Mouse (Mus musculus): Measurements from ENCODE around the gene Hyal1. TPM values are rescaled to one million over a fixed set of nuclear protein-coding genes. Genes with fewer than 3 reads are reported as not detected.

The Hyal1 gene
- total RNA-seq, 2 experiments from 2014 or later = 6.0 to 8.5 TPM

GRCm38 (mm10) chr9:107542721-107543120 is 34.0 kb upstream of the Hyal1 start:
- Histone ChIP-seq H3K4me3 (peak overlapping the region; percentile 95), H3K27ac (peak overlapping the region; percentile 95; the same call in 1 of the 2 replicates)
- DNase-seq (ENCODE audit: extremely low spot score in 1 of 2, low spot score in 2 of 2) = no peak
- TF ChIP-seq CTCF (IDR thresholded peaks at IDR 0.05) = no peak
- intact Hi-C loops (cut with DNase I) = no loop called here

GRCm38 (mm10) chr9:107543299-107543698 is 33.4 kb upstream of the Hyal1 start:
- H3K4me3 ChIP-seq = no peak overlapping the region
- no peak for TF ChIP-seq CTCF (IDR thresholded peaks at IDR 0.05)
- no peak for DNase-seq (ENCODE audit: extremely low spot score in 1 of 2, low spot score in 2 of 2)
- H3K27ac ChIP-seq = no peak overlapping the region
- intact Hi-C loops (cut with DNase I) = no loop called here

DNA sequence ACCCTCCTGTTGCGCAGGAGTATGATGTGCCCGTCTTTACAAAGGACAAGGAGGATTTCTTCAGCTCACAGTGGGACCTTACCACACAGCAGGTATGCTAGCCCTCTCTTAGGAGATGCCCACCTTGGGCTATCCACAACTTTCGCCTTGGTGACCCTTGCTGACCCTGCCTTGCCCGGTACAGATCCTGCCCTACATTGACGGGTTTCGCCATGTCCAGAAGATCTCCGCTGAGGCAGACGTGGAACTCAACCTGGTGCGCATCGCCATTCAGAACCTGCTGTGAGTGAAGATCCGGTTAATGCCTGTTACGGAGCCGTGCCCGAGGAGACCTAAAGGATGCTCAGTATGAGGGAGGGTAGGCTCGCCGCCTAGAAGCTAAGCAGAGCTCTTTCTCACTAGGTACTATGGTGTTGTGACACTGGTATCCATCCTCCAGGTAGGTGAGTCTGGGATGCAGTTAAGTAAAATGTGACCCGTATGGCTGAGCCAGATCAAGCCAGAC is 32.5 kb upstream of the Hyal1 start:
- DNase-seq (ENCODE audit: extremely low spot score in 1 of 2, low spot score in 2 of 2) = no peak
- TF ChIP-seq CTCF (IDR thresholded peaks at IDR 0.05) = no peak
- Histone ChIP-seq H3K27ac (no peak overlapping the region), H3K4me3 (no peak overlapping the region)
- intact Hi-C loops (cut with DNase I) = no loop called here

DNA sequence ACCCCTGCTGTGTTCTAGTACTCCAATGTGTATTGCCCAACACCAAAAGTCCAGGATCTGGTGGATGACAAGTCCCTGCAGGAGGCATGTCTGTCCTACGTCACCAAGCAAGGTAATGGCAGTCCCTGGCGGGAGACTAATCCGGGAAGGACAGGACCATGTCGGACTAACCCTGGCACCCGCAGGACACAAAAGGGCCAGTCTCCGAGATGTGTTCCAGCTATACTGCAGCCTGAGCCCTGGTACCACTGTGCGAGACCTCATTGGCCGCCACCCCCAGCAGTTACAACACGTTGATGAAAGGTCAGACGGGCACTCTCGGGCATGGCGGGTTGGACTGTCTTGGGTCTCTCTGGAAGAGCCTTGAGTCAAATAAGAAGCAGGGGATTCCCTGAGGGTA is 32.0 kb upstream of the Hyal1 start:
- no peak for TF ChIP-seq CTCF (IDR thresholded peaks at IDR 0.05)
- DNase-seq (ENCODE audit: extremely low spot score in 1 of 2, low spot score in 2 of 2) = no peak
- intact Hi-C loops (cut with DNase I) = no loop called here
- Histone ChIP-seq H3K27ac (no peak overlapping the region), H3K4me3 (no peak overlapping the region)

DNA sequence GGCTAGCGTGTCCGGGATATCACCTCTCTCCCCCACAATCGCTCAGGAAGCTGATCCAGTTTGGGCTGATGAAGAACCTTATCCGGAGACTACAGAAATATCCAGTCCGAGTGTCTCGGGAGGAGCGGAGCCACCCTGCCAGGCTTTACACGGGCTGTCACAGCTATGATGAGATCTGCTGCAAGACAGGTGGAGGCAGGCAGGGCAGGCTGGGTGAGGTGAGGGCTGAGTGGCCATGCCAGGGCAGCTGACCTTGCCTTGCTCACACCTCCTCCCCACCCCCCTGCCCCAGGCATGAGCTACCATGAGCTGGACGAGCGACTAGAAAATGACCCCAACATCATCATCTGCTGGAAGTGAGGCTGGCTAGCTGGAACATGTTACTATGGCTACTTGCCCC is 31.5 kb upstream of the Hyal1 start:
- Histone ChIP-seq H3K4me3 (no peak overlapping the region), H3K27ac (no peak overlapping the region)
- DNase-seq (ENCODE audit: extremely low spot score in 1 of 2, low spot score in 2 of 2) = no peak
- no peak for TF ChIP-seq CTCF (IDR thresholded peaks at IDR 0.05)
- intact Hi-C loops (cut with DNase I) = no loop called here

- peak; percentile 96 for TF ChIP-seq CTCF (IDR thresholded peaks at IDR 0.05)
- DNase-seq (ENCODE audit: extremely low spot score in 1 of 2, low spot score in 2 of 2) = peak in 1 of 2 experiments; percentile 78
- intact Hi-C loops (cut with DNase I) = no loop called here
- Histone ChIP-seq H3K27ac (no peak overlapping the region), H3K4me3 (no peak overlapping the region)
Observed at GRCm38 (mm10) chr9:107545602-107546001, 31.1 kb upstream of the Hyal1 start.

- H3K4me3 ChIP-seq = peak within 1 kb of the TSS; percentile 41
- TF ChIP-seq CTCF (IDR thresholded peaks at IDR 0.05) = no peak
- intact Hi-C loops (cut with DNase I) = no loop called here
- H3K27ac ChIP-seq = peak within 1 kb of the TSS; percentile 13; the same call in 1 of the 2 replicates
- peak; percentile 84 to 88 for DNase-seq (ENCODE audit: extremely low spot score in 1 of 2, low spot score in 2 of 2)
Observed at GRCm38 (mm10) chr9:107547026-107547425, 29.7 kb upstream of the Hyal1 start, which contains the start of gene Zmynd10. Gene Zmynd10 (plus strand): TSS chr9:107547298.

DNA sequence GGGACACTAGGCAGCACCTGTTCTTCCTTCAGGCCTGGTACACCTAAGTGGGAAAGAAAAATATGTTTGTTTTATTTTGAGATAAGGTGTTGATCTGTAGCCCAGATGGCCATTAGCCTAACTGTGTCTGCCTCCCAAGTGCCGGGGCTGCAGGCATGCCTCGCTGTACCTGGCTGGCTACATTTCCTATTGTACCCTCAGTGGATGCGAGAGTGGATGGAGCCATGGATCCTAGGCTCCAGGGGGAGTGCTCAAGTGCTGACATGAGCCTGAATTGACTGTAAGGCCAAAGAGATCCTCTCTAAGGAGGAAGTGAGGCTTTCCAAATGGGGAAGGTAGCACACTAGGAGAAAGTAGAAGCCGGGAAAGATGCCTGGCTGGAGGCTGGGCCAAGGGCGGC is 28.8 kb upstream of the Hyal1 start:
- DNase-seq (ENCODE audit: extremely low spot score in 1 of 2, low spot score in 2 of 2) = no peak
- TF ChIP-seq CTCF (IDR thresholded peaks at IDR 0.05) = no peak
- Histone ChIP-seq H3K27ac (no peak overlapping the region), H3K4me3 (no peak overlapping the region)
- intact Hi-C loops (cut with DNase I) = no loop called here

GRCm38 (mm10) chr9:107548820-107549219 is 27.9 kb upstream of the Hyal1 start:
- Histone ChIP-seq H3K27ac (no peak overlapping the region), H3K4me3 (no peak overlapping the region)
- DNase-seq (ENCODE audit: extremely low spot score in 1 of 2, low spot score in 2 of 2) = no peak
- no peak for TF ChIP-seq CTCF (IDR thresholded peaks at IDR 0.05)
- intact Hi-C loops (cut with DNase I) = no loop called here

- no peak for DNase-seq (ENCODE audit: extremely low spot score in 1 of 2, low spot score in 2 of 2)
- Histone ChIP-seq H3K4me3 (no peak overlapping the region), H3K27ac (no peak overlapping the region)
- TF ChIP-seq CTCF (IDR thresholded peaks at IDR 0.05) = no peak
- intact Hi-C loops (cut with DNase I) = no loop called here
Observed at GRCm38 (mm10) chr9:107549297-107550074, 27.2 kb upstream of the Hyal1 start.

DNA sequence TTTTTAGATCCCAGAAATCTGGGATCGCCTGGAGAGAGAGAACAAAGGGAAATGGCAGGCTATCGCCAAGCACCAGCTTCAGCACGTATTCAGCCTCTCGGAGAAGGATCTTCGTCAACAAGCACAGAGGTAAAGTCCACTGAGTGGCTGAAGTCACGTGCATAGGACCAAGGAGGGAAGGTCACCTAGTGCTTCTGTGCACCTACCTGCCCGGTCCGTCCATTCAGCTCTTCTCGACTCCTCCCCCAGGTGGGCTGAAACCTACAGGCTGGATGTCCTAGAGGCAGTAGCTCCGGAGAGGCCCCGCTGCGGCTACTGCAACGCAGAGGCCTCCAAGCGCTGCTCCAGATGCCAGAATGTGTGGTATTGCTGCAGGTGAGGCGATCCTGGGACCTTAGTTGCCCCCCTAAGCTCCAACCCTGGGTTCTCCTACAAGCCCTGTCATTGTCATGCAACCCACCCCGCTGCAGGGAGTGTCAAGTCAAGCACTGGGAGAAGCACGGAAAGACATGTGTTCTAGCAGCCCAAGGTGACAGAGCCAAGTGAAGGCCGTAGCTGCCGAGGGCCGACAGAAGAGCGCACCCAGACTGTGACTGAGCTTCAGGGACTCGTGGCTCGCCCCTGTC is 26.1 kb upstream of the Hyal1 start:
- no peak overlapping the region for H3K27ac ChIP-seq
- intact Hi-C loops (cut with DNase I) = no loop called here
- TF ChIP-seq CTCF (IDR thresholded peaks at IDR 0.05) = no peak
- H3K4me3 ChIP-seq = no peak overlapping the region
- DNase-seq (ENCODE audit: extremely low spot score in 1 of 2, low spot score in 2 of 2) = no peak

GRCm38 (mm10) chr9:107551117-107551889 is 25.4 kb upstream of the Hyal1 start, which contains the start of gene Rassf1:
Gene Rassf1 (plus strand): TSS chr9:107551555.
- DNase-seq (ENCODE audit: extremely low spot score in 1 of 2, low spot score in 2 of 2) = no peak
- TF ChIP-seq CTCF (IDR thresholded peaks at IDR 0.05) = no peak
- Histone ChIP-seq H3K4me3 (peak within 1 kb of the TSS; percentile 44), H3K27ac (no peak within 1 kb of the TSS)
- intact Hi-C loops (cut with DNase I) = no loop called here

All from left cerebral cortex, adult 2 months (tissue).